ENCODE assay signal across 25 mouse cellular contexts in the genomic region with DNA sequence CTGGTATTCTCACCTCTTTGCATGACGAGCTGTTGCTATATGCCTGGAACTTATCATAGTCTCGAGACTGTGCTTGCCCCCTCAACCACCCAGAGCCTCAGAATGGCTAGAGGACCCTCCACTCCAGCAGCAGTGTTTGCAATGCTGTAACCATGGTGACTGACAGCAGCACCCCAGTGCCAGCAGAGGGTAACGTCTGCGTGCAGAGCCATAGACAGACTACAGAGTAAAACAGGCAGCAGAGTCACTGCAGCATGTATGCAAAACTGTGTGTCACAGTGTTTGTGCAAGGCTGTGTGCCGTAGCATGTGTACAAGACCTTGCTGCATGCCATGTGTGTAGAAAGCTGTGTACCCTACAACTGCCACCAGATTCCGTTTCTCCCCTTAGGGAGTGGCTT. TPM values are rescaled to one million over a fixed set of nuclear protein-coding genes. Genes with fewer than 3 reads are reported as not detected.
DNase-seq lines count a peak whose midpoint lies in the region; ATAC-seq lines count a peak whose summit lies in the region.
"Had no signal": no experiment of that assay in that cellular context is flagged by ENCODE, and none has a peak within 500 bp of the region (broad histone marks: within the 10 kb centered on the region; RNA-seq: fewer than 3 reads in every experiment).

No protein-coding gene starts in this region.

- WGBS in hindbrain, embryonic 15.5 days: 26% methylated on average over 6 of the region's 6 CpGs
- 39% methylated on average over 6 of the region's 6 CpGs for WGBS in hindbrain, embryonic 12.5 days
- WGBS in neural tube, embryonic 13.5 days: 46% methylated on average over 6 of the region's 6 CpGs
- WGBS in midbrain, embryonic 13.5 days: 37% methylated on average over 6 of the region's 6 CpGs
- 52% methylated on average over 6 of the region's 6 CpGs for WGBS in intestine, embryonic 16.5 days

- H3K4me3 ChIP-seq in hindbrain, embryonic 15.5 days: no peak overlapping the region
- H3K4me3 ChIP-seq in hindbrain, embryonic 12.5 days: no peak overlapping the region
- no peak overlapping the region for H3K4me3 ChIP-seq in neural tube, embryonic 13.5 days
- H3K4me3 ChIP-seq in midbrain, embryonic 13.5 days (replicated peaks): no peak overlapping the region
- H3K4me3 ChIP-seq in intestine, embryonic 16.5 days (ENCODE audit: low read length): no peak overlapping the region
- H3K4me3 ChIP-seq: heart, embryonic 12.5 days; limb, embryonic 12.5 days; liver, embryonic 15.5 days; myocyte had no signal

- peak; percentile 17; the same call in 1 of the 2 replicates for ATAC-seq in hindbrain, embryonic 15.5 days (ENCODE audit: low FRiP score, low read depth)
- ATAC-seq in hindbrain, embryonic 12.5 days (ENCODE audit: low FRiP score): no peak
- no peak for ATAC-seq in neural tube, embryonic 13.5 days (ENCODE audit: low read depth)
- peak; percentile 59 for ATAC-seq in midbrain, embryonic 13.5 days
- no peak for ATAC-seq in intestine, embryonic 16.5 days
- ATAC-seq: inflammation-experienced regulatory T-cells, adult 6 months had no signal

- H3K9me3 ChIP-seq in hindbrain, embryonic 15.5 days: no peaks in the 10 kb centered on the region
- no peaks in the 10 kb centered on the region for H3K9me3 ChIP-seq in hindbrain, embryonic 12.5 days (replicated peaks)
- H3K9me3 ChIP-seq in neural tube, embryonic 13.5 days: no peaks in the 10 kb centered on the region
- H3K9me3 ChIP-seq in midbrain, embryonic 13.5 days: no peaks in the 10 kb centered on the region
- H3K9me3 ChIP-seq in intestine, embryonic 16.5 days (ENCODE audit: control insufficient read depth, low read length): no peaks in the 10 kb centered on the region
- H3K9me3 ChIP-seq: heart, embryonic 12.5 days; limb, embryonic 12.5 days; liver, embryonic 15.5 days had no signal

- H3K4me1 ChIP-seq in hindbrain, embryonic 15.5 days (replicated peaks): peaks cover 38% of the 10 kb centered on the region
- H3K4me1 ChIP-seq in hindbrain, embryonic 12.5 days: peaks cover 33% of the 10 kb centered on the region
- peaks cover 42% of the 10 kb centered on the region for H3K4me1 ChIP-seq in neural tube, embryonic 13.5 days (replicated peaks)
- peaks cover 44% of the 10 kb centered on the region for H3K4me1 ChIP-seq in midbrain, embryonic 13.5 days (replicated peaks)
- peaks cover 13% of the 10 kb centered on the region; the same call in 1 of the 2 replicates for H3K4me1 ChIP-seq in intestine, embryonic 16.5 days (ENCODE audit: control insufficient read depth, insufficient read depth, low read length)

- H3K9ac ChIP-seq in hindbrain, embryonic 15.5 days: no peak overlapping the region
- H3K9ac ChIP-seq in hindbrain, embryonic 12.5 days: no peak overlapping the region
- H3K9ac ChIP-seq in neural tube, embryonic 13.5 days: 0 out of 2 replicates have a peak overlapping the region, but pooled peaks have one; percentile 22
- H3K9ac ChIP-seq in midbrain, embryonic 13.5 days (replicated peaks): 0 out of 2 replicates have a peak overlapping the region, but pooled peaks have one; percentile 14
- H3K9ac ChIP-seq in intestine, embryonic 16.5 days (ENCODE audit: low read depth, low read length): no peak overlapping the region
- H3K9ac ChIP-seq: heart, embryonic 12.5 days; limb, embryonic 12.5 days; liver, embryonic 15.5 days had no signal

- peaks cover 16% of the 10 kb centered on the region for H3K27me3 ChIP-seq in hindbrain, embryonic 15.5 days
- H3K27me3 ChIP-seq in hindbrain, embryonic 12.5 days: peaks cover 40% of the 10 kb centered on the region
- H3K27me3 ChIP-seq in neural tube, embryonic 13.5 days: peaks cover 31% of the 10 kb centered on the region
- peaks cover 43% of the 10 kb centered on the region for H3K27me3 ChIP-seq in midbrain, embryonic 13.5 days
- H3K27me3 ChIP-seq in intestine, embryonic 16.5 days (replicated peaks; ENCODE audit: control insufficient read depth, insufficient read depth, low read length): peaks cover 10% of the 10 kb centered on the region; the same call in 1 of the 2 replicates

- H3K27ac ChIP-seq in hindbrain, embryonic 15.5 days (replicated peaks): 0 out of 2 replicates have a peak overlapping the region, but pooled peaks have one; percentile 5
- H3K27ac ChIP-seq in hindbrain, embryonic 12.5 days: no peak overlapping the region
- H3K27ac ChIP-seq in neural tube, embryonic 13.5 days (replicated peaks): 0 out of 2 replicates have a peak overlapping the region, but pooled peaks have one; percentile 9
- 0 out of 2 replicates have a peak overlapping the region, but pooled peaks have one; percentile 35 for H3K27ac ChIP-seq in midbrain, embryonic 13.5 days
- H3K27ac ChIP-seq in intestine, embryonic 16.5 days (ENCODE audit: low read length): no peak overlapping the region
- H3K27ac ChIP-seq: limb, embryonic 12.5 days; liver, embryonic 15.5 days; stomach, postnatal 0 days had no signal

- no peak for DNase-seq in neural tube, embryonic 10.5 days (ENCODE audit: extremely low spot score, low spot score)
- DNase-seq in adrenal gland, postnatal 4 days (ENCODE audit: low spot score in 2 of 2): no peak
- DNase-seq: adrenal gland, postnatal 25 days; B cell, adult 2 months; cerebellum, adult 18-20 months; heart, postnatal 14 days; kidney, adult 9 months; kidney, postnatal 36 days; lung, postnatal 10 days had no signal

- no peak overlapping the region for H3K4me2 ChIP-seq in hindbrain, embryonic 15.5 days
- no peak overlapping the region for H3K4me2 ChIP-seq in hindbrain, embryonic 12.5 days (replicated peaks)
- no peak overlapping the region for H3K4me2 ChIP-seq in neural tube, embryonic 13.5 days
- H3K4me2 ChIP-seq in midbrain, embryonic 13.5 days (replicated peaks): no peak overlapping the region
- H3K4me2 ChIP-seq in intestine, embryonic 16.5 days (ENCODE audit: low read depth, low read length): no peak overlapping the region
- H3K4me2 ChIP-seq: heart, embryonic 12.5 days; limb, embryonic 12.5 days; liver, embryonic 15.5 days had no signal

- H3K36me3 ChIP-seq in hindbrain, embryonic 15.5 days: no peaks in the 10 kb centered on the region; the same call in 1 of the 2 replicates
- no peaks in the 10 kb centered on the region for H3K36me3 ChIP-seq in hindbrain, embryonic 12.5 days
- no peaks in the 10 kb centered on the region for H3K36me3 ChIP-seq in neural tube, embryonic 13.5 days
- H3K36me3 ChIP-seq in midbrain, embryonic 13.5 days: no peaks in the 10 kb centered on the region
- no peaks in the 10 kb centered on the region for H3K36me3 ChIP-seq in intestine, embryonic 16.5 days (ENCODE audit: control insufficient read depth, insufficient read depth, low read length)
- H3K36me3 ChIP-seq: heart, embryonic 12.5 days; limb, embryonic 12.5 days; liver, embryonic 15.5 days had no signal

RNA-seq across cellular contexts. Expression of a gene that starts 15.0 kb away (rescaled TPM):
- 14.6 and 18.1 TPM in 2 replicates for polyA plus RNA-seq in hindbrain, embryonic 15.5 days (2015; fragmentation: Nextera tagmentation; extraction: Ambion mirVana)
- 3.5 and 3.8 TPM in 2 replicates for polyA plus RNA-seq in hindbrain, embryonic 12.5 days (2016; fragmentation: Nextera tagmentation; extraction: Ambion mirVana)
- 5.8 and 6.0 TPM in 2 replicates for polyA plus RNA-seq in neural tube, embryonic 13.5 days (2015; fragmentation: Nextera tagmentation; extraction: Ambion mirVana)
- polyA plus RNA-seq in midbrain, embryonic 13.5 days (2015; fragmentation: Nextera tagmentation; extraction: Ambion mirVana): 6.0 and 7.2 TPM in 2 replicates
- total RNA-seq in adrenal gland, postnatal 4 days (2021): 1 to 10 TPM; 1.6 to 1.7 TPM
- polyA plus RNA-seq in intestine, embryonic 16.5 days (2015; fragmentation: Nextera tagmentation; extraction: Ambion mirVana): 0.09 and 0.13 TPM in 2 replicates
- total RNA-seq: granulocyte monocyte progenitor cell, adult 5-6 weeks had no signal
- polyA plus RNA-seq: liver, embryonic 15.5 days had no signal

RNA-seq across cellular contexts. Expression of a gene that starts 34.1 kb away (rescaled TPM):
- not detected in 2 replicates for polyA plus RNA-seq in hindbrain, embryonic 15.5 days (2015; fragmentation: Nextera tagmentation; extraction: Ambion mirVana)
- polyA plus RNA-seq in hindbrain, embryonic 12.5 days (2016; fragmentation: Nextera tagmentation; extraction: Ambion mirVana): not detected in 2 replicates
- polyA plus RNA-seq in neural tube, embryonic 13.5 days (2015; fragmentation: Nextera tagmentation; extraction: Ambion mirVana): not detected in 2 replicates
- polyA plus RNA-seq in midbrain, embryonic 13.5 days (2015; fragmentation: Nextera tagmentation; extraction: Ambion mirVana): not detected in 2 replicates
- total RNA-seq in adrenal gland, postnatal 4 days (2021): not detected
- polyA plus RNA-seq in intestine, embryonic 16.5 days (2015; fragmentation: Nextera tagmentation; extraction: Ambion mirVana): not detected in 2 replicates
- total RNA-seq: adrenal gland, postnatal 25 days; gastrocnemius, adult 8-10 months; granulocyte monocyte progenitor cell, adult 5-6 weeks; heart, postnatal 14 days; layer of hippocampus, postnatal 14 days; left cerebral cortex, postnatal 10 days; megakaryocyte, adult 5-6 weeks had no signal
- polyA plus RNA-seq: heart, embryonic 12.5 days; liver, embryonic 15.5 days; myocyte; stomach, postnatal 0 days had no signal

Comparison
In these comparisons a context has a peak if more than half of its experiments do, and no peak if none do; other contexts are left out.
1. ATAC-seq: peak in hindbrain, embryonic 15.5 days (single experiment) and midbrain, embryonic 13.5 days (single experiment); none in hindbrain, embryonic 12.5 days (single experiment), neural tube, embryonic 13.5 days (single experiment) and intestine, embryonic 16.5 days (single experiment).
2. H3K27ac ChIP-seq: peak in hindbrain, embryonic 15.5 days (single experiment), neural tube, embryonic 13.5 days (single experiment) and midbrain, embryonic 13.5 days (single experiment); none in hindbrain, embryonic 12.5 days (single experiment) and intestine, embryonic 16.5 days (single experiment).
3. H3K9ac ChIP-seq: peak in neural tube, embryonic 13.5 days (single experiment) and midbrain, embryonic 13.5 days (single experiment); none in hindbrain, embryonic 15.5 days (single experiment), hindbrain, embryonic 12.5 days (single experiment) and intestine, embryonic 16.5 days (single experiment).